Mouse (Mus musculus): ENCODE data around the gene Smim14. TPM values are rescaled to one million over a fixed set of nuclear protein-coding genes. Genes with fewer than 3 reads are reported as not detected.
"Not testable (repeated sequence)": the region's sequence is repeated elsewhere in the genome, so short reads cannot be mapped to it uniquely, and the experiment has no call there.

The Smim14 gene
- polyA plus RNA-seq, 1 experiment: 72.3 TPM

DNA sequence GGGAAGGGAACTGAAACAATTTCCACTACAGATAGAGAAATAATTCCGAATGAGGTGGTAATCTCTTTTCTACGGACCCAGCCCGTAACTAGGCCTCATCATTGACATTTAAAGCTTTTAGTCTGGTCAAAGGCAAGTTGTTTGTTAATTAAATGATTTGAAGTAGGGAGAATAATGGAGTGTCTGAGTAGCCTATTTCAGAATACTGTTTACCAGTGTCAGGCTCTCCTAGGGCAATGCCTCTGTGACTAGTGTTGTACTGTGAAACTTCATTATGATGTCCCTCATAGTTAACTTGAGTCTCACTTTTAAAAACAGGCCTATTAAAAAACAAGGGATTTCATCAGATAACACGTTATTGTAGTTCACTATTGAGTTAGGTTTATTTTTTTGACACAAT lies 1.1 kb upstream of the Smim14 start:
- peak overlapping the region; percentile 83 for H3K27ac ChIP-seq (ENCODE audit: insufficient read depth, low read depth, low read length)
- no peaks in the 10 kb centered on the region for H3K27me3 ChIP-seq (ENCODE audit: control insufficient read depth, insufficient read depth, low read length)
- 0 out of 2 replicates have a peak, but pooled peaks cover 2% of the 10 kb centered on the region for H3K36me3 ChIP-seq (ENCODE audit: control insufficient read depth, insufficient read depth, low read length)
- H3K4me3 ChIP-seq (ENCODE audit: low read depth, low read length): peak overlapping the region; percentile 78
- 2% methylated on average over 4 of the region's 4 CpGs for WGBS
- H3K4me1 ChIP-seq (ENCODE audit: control insufficient read depth, insufficient read depth, insufficient read length, low read length): no peaks in the 10 kb centered on the region
- no peak for TF ChIP-seq POLR2A (IDR thresholded peaks at IDR 0.05; ENCODE audit: low read depth, low read length)
- no peak for TF ChIP-seq CTCF (IDR thresholded peaks at IDR 0.05; ENCODE audit: extremely low read depth, insufficient read length, insufficient replicate concordance, low read depth, low read length)

DNA sequence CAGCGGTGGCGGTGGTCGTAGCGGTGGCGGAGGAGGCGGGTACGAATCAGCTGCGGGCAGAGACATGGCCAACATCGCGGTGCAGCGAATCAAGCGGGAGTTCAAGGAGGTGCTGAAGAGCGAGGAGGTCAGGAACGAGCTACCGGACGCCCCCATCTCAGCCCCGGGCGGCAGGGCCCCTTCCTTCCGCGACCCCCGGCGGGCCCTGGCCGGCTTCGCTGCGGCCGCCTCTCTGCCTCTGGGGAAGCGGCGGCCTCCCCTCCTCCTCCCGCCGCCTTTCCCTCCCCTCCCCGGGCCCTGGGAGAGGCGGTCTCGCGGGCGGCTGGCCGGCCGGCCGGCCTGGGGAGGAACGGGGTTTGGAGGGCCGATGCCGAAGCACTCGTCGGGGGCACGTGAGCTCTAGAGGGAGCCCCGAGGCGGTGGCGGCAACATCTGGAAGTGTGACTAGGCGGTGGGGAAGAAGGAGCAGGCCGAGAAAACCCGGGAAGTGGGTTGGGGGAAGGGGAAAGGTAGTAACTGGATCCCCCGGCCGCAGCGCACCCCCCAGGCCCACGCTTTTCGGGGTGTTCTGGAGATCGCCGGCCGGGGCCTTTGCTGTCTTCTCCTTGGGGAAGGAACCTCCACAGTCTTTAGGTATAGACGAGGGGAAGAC lies 562 bp upstream of the Smim14 start:
- Histone ChIP-seq H3K4me3 (ENCODE audit: low read depth, low read length) (peak overlapping the region; percentile 78), H3K27ac (ENCODE audit: insufficient read depth, low read depth, low read length) (peak overlapping the region; percentile 83), H3K27me3 (ENCODE audit: control insufficient read depth, insufficient read depth, low read length) (no peaks in the 10 kb centered on the region), H3K4me1 (ENCODE audit: control insufficient read depth, insufficient read depth, insufficient read length, low read length) (no peaks in the 10 kb centered on the region), H3K36me3 (ENCODE audit: control insufficient read depth, insufficient read depth, low read length) (0 out of 2 replicates have a peak, but pooled peaks cover 2% of the 10 kb centered on the region)
- TF ChIP-seq POLR2A (IDR thresholded peaks at IDR 0.05; ENCODE audit: low read depth, low read length) (no peak), CTCF (IDR thresholded peaks at IDR 0.05; ENCODE audit: extremely low read depth, insufficient read length, insufficient replicate concordance, low read depth, low read length) (no peak)
- WGBS: under 1% methylated on average over 46 of the region's 59 CpGs

DNA sequence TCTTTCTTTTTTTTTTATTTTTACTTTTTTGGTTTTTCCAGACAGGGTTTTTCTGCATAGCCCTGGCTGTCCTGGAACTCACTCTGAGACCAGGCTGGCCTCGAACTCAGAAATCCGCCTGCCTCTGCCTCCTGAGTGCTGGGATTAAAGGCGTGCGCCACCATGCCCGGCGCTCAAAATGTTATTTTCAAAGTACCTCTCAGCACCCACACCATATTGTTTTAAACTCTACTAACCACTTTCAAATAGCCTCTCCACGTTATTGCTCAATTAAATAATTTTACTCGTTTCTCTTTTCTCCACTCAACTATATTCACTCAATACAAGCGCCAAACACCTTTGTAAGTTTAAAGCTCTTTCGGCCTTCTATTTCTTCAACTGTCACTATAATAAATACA lies 917 bp downstream of the Smim14 start:
- 70% methylated on average over 10 of the region's 10 CpGs for WGBS
- H3K27me3 ChIP-seq (ENCODE audit: control insufficient read depth, insufficient read depth, low read length); H3K36me3 ChIP-seq (ENCODE audit: control insufficient read depth, insufficient read depth, low read length); H3K4me1 ChIP-seq (ENCODE audit: control insufficient read depth, insufficient read depth, insufficient read length, low read length); H3K4me3 ChIP-seq (ENCODE audit: low read depth, low read length): not testable (repeated sequence)
- H3K27ac ChIP-seq (ENCODE audit: insufficient read depth, low read depth, low read length): peak overlapping the region; percentile 86

DNA sequence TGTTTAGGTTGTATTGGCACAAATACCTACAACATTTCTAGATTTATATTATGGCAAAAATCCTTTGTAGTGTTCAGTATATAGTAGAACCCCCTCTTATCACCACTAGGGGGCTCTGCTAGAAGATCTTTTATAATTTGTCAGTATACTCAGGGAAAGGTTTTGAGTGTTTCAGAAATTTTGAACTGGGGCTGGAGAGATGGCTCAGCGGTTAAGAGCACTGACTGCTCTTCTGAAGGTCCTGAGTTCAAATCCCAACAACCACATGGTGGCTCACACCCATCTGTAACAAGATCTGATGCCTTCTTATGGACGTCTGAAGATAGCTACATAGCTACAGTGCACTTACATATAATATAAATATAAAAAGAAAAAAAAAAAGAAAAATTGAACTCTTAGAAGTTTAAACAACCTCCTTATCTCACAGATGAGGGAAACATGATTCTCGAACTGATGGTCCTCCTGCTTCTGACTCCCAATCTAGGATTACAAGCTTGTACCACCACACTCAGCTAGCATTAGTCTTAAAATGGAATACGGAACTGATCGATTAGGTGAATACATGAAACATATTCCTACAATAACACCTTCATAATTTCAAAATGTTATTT lies 1.4 kb downstream of the Smim14 start:
- no peaks in the 10 kb centered on the region for H3K27me3 ChIP-seq (ENCODE audit: control insufficient read depth, insufficient read depth, low read length)
- 54% methylated on average over 5 of the region's 5 CpGs for WGBS
- H3K4me3 ChIP-seq (ENCODE audit: low read depth, low read length): no peak overlapping the region

DNA sequence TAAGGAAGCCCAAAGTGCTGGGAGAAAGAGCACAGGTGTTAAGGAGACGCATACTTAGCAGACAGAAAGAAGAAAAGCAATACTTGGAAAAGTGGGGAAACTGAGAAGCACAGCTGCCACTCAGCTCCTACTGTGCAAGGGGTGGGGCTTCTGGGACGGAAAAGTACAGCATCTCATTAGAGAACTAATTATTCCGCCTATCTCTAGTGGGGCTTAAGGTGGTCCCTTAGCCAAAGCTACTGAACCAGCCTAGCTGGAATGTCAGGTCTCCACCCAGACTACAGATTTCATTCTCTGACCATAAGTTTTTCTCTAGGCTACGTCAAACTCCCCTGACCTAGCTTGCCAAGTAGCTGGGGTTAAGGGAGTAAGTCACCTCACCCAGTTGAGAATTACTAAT lies 2.5 kb downstream of the Smim14 start:
- Histone ChIP-seq H3K27me3 (ENCODE audit: control insufficient read depth, insufficient read depth, low read length) (no peaks in the 10 kb centered on the region), H3K4me1 (ENCODE audit: control insufficient read depth, insufficient read depth, insufficient read length, low read length) (no peaks in the 10 kb centered on the region), H3K27ac (ENCODE audit: insufficient read depth, low read depth, low read length) (no peak overlapping the region), H3K4me3 (ENCODE audit: low read depth, low read length) (no peak overlapping the region), H3K36me3 (ENCODE audit: control insufficient read depth, insufficient read depth, low read length) (no peaks in the 10 kb centered on the region)
- WGBS: 72% methylated on average over 4 of the region's 4 CpGs
- TF ChIP-seq POLR2A (IDR thresholded peaks at IDR 0.05; ENCODE audit: low read depth, low read length): no peak
- no peak for TF ChIP-seq CTCF (IDR thresholded peaks at IDR 0.05; ENCODE audit: extremely low read depth, insufficient read length, insufficient replicate concordance, low read depth, low read length)

More for the DNA sequence above, 1.4 kb downstream of the Smim14 start:
- no peak for TF ChIP-seq POLR2A (IDR thresholded peaks at IDR 0.05; ENCODE audit: low read depth, low read length)
- peak; percentile 42; the same call in 1 of the 2 replicates for TF ChIP-seq CTCF (IDR thresholded peaks at IDR 0.05; ENCODE audit: extremely low read depth, insufficient read length, insufficient replicate concordance, low read depth, low read length)
- no peaks in the 10 kb centered on the region for H3K4me1 ChIP-seq (ENCODE audit: control insufficient read depth, insufficient read depth, insufficient read length, low read length)
- no peaks in the 10 kb centered on the region for H3K36me3 ChIP-seq (ENCODE audit: control insufficient read depth, insufficient read depth, low read length)
- no peak overlapping the region for H3K27ac ChIP-seq (ENCODE audit: insufficient read depth, low read depth, low read length)

DNA sequence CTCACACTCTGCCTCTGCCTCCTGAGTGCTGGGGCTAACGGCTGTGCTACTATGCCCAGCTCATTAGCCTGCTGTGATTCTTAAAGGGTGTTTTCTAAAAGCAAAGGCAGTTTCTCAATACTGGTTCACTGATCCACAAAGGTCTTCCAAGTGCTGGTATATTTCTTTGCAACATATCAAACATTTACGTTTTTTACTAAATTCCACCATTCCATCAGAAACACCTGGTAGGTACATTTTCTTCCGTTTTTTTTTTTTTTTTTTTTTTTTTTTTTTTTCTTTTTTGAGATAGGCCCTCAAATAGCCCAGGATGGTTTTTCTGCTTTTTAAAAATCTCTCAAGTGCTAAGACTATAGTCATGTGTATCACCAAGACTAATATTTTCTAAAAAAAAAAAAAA lies 5.7 kb downstream of the Smim14 start:
- no peak overlapping the region for H3K4me3 ChIP-seq (ENCODE audit: low read depth, low read length)
- no peak overlapping the region for H3K27ac ChIP-seq (ENCODE audit: insufficient read depth, low read depth, low read length)
- TF ChIP-seq POLR2A (IDR thresholded peaks at IDR 0.05; ENCODE audit: low read depth, low read length): no peak
- no peak for TF ChIP-seq CTCF (IDR thresholded peaks at IDR 0.05; ENCODE audit: extremely low read depth, insufficient read length, insufficient replicate concordance, low read depth, low read length)
- WGBS: 86% methylated on average over 3 of the region's 3 CpGs
- no peaks in the 10 kb centered on the region for H3K36me3 ChIP-seq (ENCODE audit: control insufficient read depth, insufficient read depth, low read length)
- H3K4me1 ChIP-seq (ENCODE audit: control insufficient read depth, insufficient read depth, insufficient read length, low read length): no peaks in the 10 kb centered on the region
- no peaks in the 10 kb centered on the region for H3K27me3 ChIP-seq (ENCODE audit: control insufficient read depth, insufficient read depth, low read length)

DNA sequence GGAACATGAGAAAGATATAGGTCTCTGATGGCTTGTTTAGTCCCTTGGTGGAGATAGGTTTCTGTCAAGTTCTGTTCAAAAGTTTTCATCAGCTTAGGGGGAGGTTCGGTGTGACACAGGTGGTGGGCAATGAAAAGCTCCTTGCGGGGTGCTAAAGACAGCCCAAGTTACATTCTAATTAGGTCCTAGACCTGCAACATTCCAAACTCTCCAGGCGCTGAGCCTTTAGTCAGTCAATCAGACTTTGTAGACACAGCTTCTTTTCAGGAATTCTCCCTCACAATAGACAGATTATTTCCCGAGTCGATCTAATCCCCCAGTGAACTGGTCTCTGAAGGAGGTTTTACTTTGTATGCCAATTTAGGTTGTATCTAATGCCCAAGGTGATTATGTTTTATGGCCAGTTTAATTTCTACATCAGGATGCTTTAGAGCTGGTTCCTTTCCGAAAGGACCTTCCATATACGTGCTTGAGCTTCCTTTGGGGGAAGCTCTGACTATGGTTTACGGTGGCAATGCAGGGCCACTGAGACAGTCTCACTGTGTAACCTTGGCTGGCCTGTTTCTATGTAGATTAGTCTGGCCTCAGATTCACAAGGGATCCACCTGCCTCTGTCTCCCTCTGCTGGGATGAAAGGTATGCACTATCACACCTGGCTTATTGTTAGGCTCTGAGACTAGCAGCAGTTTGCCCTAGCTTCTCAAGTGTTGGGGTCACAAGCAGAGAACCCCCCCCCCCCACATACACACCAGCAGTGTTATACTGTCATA lies 11.1 kb downstream of the Smim14 start:
- Histone ChIP-seq H3K27me3 (ENCODE audit: control insufficient read depth, insufficient read depth, low read length) (no peaks in the 10 kb centered on the region), H3K4me3 (ENCODE audit: low read depth, low read length) (no peak overlapping the region), H3K36me3 (ENCODE audit: control insufficient read depth, insufficient read depth, low read length) (no peaks in the 10 kb centered on the region), H3K4me1 (ENCODE audit: control insufficient read depth, insufficient read depth, insufficient read length, low read length) (no peaks in the 10 kb centered on the region), H3K27ac (ENCODE audit: insufficient read depth, low read depth, low read length) (no peak overlapping the region)
- 52% methylated on average over 8 of the region's 8 CpGs for WGBS
- TF ChIP-seq POLR2A (IDR thresholded peaks at IDR 0.05; ENCODE audit: low read depth, low read length) (no peak), CTCF (IDR thresholded peaks at IDR 0.05; ENCODE audit: extremely low read depth, insufficient read length, insufficient replicate concordance, low read depth, low read length) (no peak)
